Mouse (Mus musculus) forebrain, embryonic 11.5 days (tissue): ENCODE measurements around the gene Chmp5. TPM values are rescaled to one million over a fixed set of nuclear protein-coding genes. Genes with fewer than 3 reads are reported as not detected.

Experiments
- ATAC-seq: fragments of 200-750 bp; cut with Nextera tagmentation; replicated peaks from 2 replicates; pipeline ENCODE4 v1.8.0; 2017; ENCODE audit warnings: moderate TSS enrichment; ENCODE audit not compliant: low FRiP score
- DNase-seq: peaks from one replicate; pipeline ENCODE4 v3.0.0-alpha.2; 2017; ENCODE audit warnings: low spot score
- H3K27ac ChIP-seq: fragments of 300-500 bp; sonication (generic); 2 replicates; pipeline ENCODE4 v1.5.1; 2014; ENCODE audit warnings: low read depth, low read length
- H3K27me3 ChIP-seq: fragments of 300-500 bp; sonication (generic); 2 replicates; pipeline ENCODE4 v1.6.1; 2014; ENCODE audit warnings: mild to moderate bottlenecking, low read length, mixed read lengths; ENCODE audit not compliant: control insufficient read depth, insufficient read depth
- H3K36me3 ChIP-seq: fragments of 300-500 bp; sonication (generic); 2 replicates; pipeline ENCODE4 v1.6.1; 2014; ENCODE audit warnings: mild to moderate bottlenecking, low read length, moderate library complexity, mixed read lengths; ENCODE audit not compliant: control insufficient read depth, insufficient read depth
- H3K4me1 ChIP-seq: fragments of 300-500 bp; sonication (generic); replicated peaks from 2 replicates; pipeline ENCODE4 v1.6.1; 2014; ENCODE audit warnings: low read length, mixed read lengths; ENCODE audit not compliant: control insufficient read depth, insufficient read depth
- H3K4me2 ChIP-seq: fragments of 300-500 bp; sonication (generic); 2 replicates; pipeline ENCODE4 v1.6.1; 2014; ENCODE audit warnings: low read depth, mild to moderate bottlenecking, low read length, moderate library complexity, mixed read lengths; ENCODE audit not compliant: severe bottlenecking
- H3K4me3 ChIP-seq: fragments of 300-500 bp; sonication (generic); 2 replicates; pipeline ENCODE4 v1.5.1; 2014; ENCODE audit warnings: low read depth, low read length
- H3K9ac ChIP-seq: fragments of 300-500 bp; sonication (generic); 2 replicates; pipeline ENCODE4 v1.6.1; 2014; ENCODE audit warnings: low read length
- H3K9me3 ChIP-seq: fragments of 300-500 bp; sonication (generic); 2 replicates; pipeline ENCODE4 v1.6.1; 2016; ENCODE audit warnings: low read length, mixed read lengths; ENCODE audit not compliant: control insufficient read depth
- WGBS: fragments of 180-500 bp; shearing (Covaris S2); extraction: QIAGEN DNeasy Blood & Tissue Kit; methylation state at CpG from one replicate; pipeline ENCODE4 v1.1.7; 2014; 5-methylcytosine and 5-hydroxymethylcytosine counted together
- polyA plus RNA-seq: library from polyadenylated mRNA; unstranded; fragments of >200 nt; fragmentation: Nextera tagmentation; extraction: Ambion mirVana; gene quantifications from 2 replicates; pipeline ENCODE4 v1.2.1, GENCODE M21; 2014

The Chmp5 gene
- polyA plus RNA-seq, 1 experiment from 2014 or later: 134 TPM

- Histone ChIP-seq H3K27me3 (no peaks in the 10 kb centered on the region), H3K9ac (no peak overlapping the region), H3K4me3 (no peak overlapping the region), H3K36me3 (no peaks in the 10 kb centered on the region), H3K4me2 (no peak overlapping the region), H3K4me1 (no peaks in the 10 kb centered on the region), H3K27ac (no peak overlapping the region), H3K9me3 (no peaks in the 10 kb centered on the region)
- no peak for ATAC-seq
- WGBS: 73% methylated on average over 5 of the region's 5 CpGs
- no peak for DNase-seq
These were observed 32.3 kb upstream of the Chmp5 start for GRCm38 (mm10) chr4:40915947-40916346.

GRCm38 (mm10) chr4:40916592-40917155 is 31.5 kb upstream of the Chmp5 start:
- no peak for DNase-seq
- no peaks in the 10 kb centered on the region for H3K36me3 ChIP-seq
- H3K9me3 ChIP-seq: no peaks in the 10 kb centered on the region
- ATAC-seq: no peak
- no peaks in the 10 kb centered on the region for H3K27me3 ChIP-seq
- no peak overlapping the region for H3K4me2 ChIP-seq
- H3K9ac ChIP-seq: no peak overlapping the region
- no peak overlapping the region for H3K4me3 ChIP-seq
- WGBS: 87% methylated on average over 7 of the region's 7 CpGs
- no peaks in the 10 kb centered on the region for H3K4me1 ChIP-seq
- H3K27ac ChIP-seq: no peak overlapping the region

GRCm38 (mm10) chr4:40919785-40920184 is 28.4 kb upstream of the Chmp5 start, which contains the start of gene Spink4:
Gene Spink4 (plus strand): TSS chr4:40920052.
- Histone ChIP-seq H3K27ac (no peak within 1 kb of the TSS), H3K36me3 (no peaks in the 10 kb centered on the region), H3K4me3 (no peak within 1 kb of the TSS), H3K27me3 (no peaks in the 10 kb centered on the region), H3K4me1 (no peaks in the 10 kb centered on the region), H3K4me2 (no peak within 1 kb of the TSS), H3K9ac (no peak within 1 kb of the TSS), H3K9me3 (no peaks in the 10 kb centered on the region)
- DNase-seq (no peak), ATAC-seq (no peak)
- WGBS: 74% methylated on average over 3 of the region's 3 CpGs

- Histone ChIP-seq H3K4me2 (no peak overlapping the region), H3K36me3 (no peaks in the 10 kb centered on the region), H3K27me3 (no peaks in the 10 kb centered on the region), H3K9ac (no peak overlapping the region), H3K4me1 (no peaks in the 10 kb centered on the region), H3K4me3 (no peak overlapping the region), H3K27ac (no peak overlapping the region), H3K9me3 (no peaks in the 10 kb centered on the region)
- ATAC-seq (no peak), DNase-seq (no peak)
- 81% methylated on average over 2 of the region's 2 CpGs for WGBS
These were observed 27.6 kb upstream of the Chmp5 start for GRCm38 (mm10) chr4:40920576-40920975.

GRCm38 (mm10) chr4:40921288-40921687 is 26.9 kb upstream of the Chmp5 start:
- no peak for DNase-seq
- no peak overlapping the region for H3K9ac ChIP-seq
- H3K36me3 ChIP-seq: no peaks in the 10 kb centered on the region
- no peak for ATAC-seq
- no peaks in the 10 kb centered on the region for H3K9me3 ChIP-seq
- 80% methylated on average over 3 of the region's 3 CpGs for WGBS
- no peak overlapping the region for H3K4me3 ChIP-seq
- no peak overlapping the region for H3K27ac ChIP-seq
- H3K4me2 ChIP-seq: no peak overlapping the region
- no peaks in the 10 kb centered on the region for H3K27me3 ChIP-seq
- H3K4me1 ChIP-seq: no peaks in the 10 kb centered on the region

GRCm38 (mm10) chr4:40923087-40923651 is 25.0 kb upstream of the Chmp5 start:
- Histone ChIP-seq H3K4me2 (no peak overlapping the region), H3K4me3 (no peak overlapping the region), H3K4me1 (no peaks in the 10 kb centered on the region), H3K36me3 (no peaks in the 10 kb centered on the region), H3K9me3 (no peaks in the 10 kb centered on the region), H3K9ac (no peak overlapping the region), H3K27me3 (no peaks in the 10 kb centered on the region), H3K27ac (no peak overlapping the region)
- WGBS: 80% methylated on average over 6 of the region's 6 CpGs
- DNase-seq: no peak
- no peak for ATAC-seq

- Histone ChIP-seq H3K4me3 (no peak overlapping the region), H3K9ac (no peak overlapping the region), H3K9me3 (no peaks in the 10 kb centered on the region), H3K4me1 (no peaks in the 10 kb centered on the region), H3K27me3 (no peaks in the 10 kb centered on the region), H3K27ac (no peak overlapping the region), H3K4me2 (no peak overlapping the region), H3K36me3 (no peaks in the 10 kb centered on the region)
- no peak for ATAC-seq
- DNase-seq: no peak
- WGBS: 50% methylated on average over 3 of the region's 3 CpGs
These were observed 22.6 kb upstream of the Chmp5 start for GRCm38 (mm10) chr4:40925568-40925967.

- 88% methylated on average over 7 of the region's 7 CpGs for WGBS
- Histone ChIP-seq H3K4me1 (no peaks in the 10 kb centered on the region), H3K4me3 (no peak overlapping the region), H3K4me2 (no peak overlapping the region), H3K27me3 (no peaks in the 10 kb centered on the region), H3K9me3 (no peaks in the 10 kb centered on the region), H3K27ac (no peak overlapping the region), H3K9ac (no peak overlapping the region), H3K36me3 (no peaks in the 10 kb centered on the region; the same call in 1 of the 2 replicates)
- no peak for DNase-seq
- ATAC-seq: no peak
These were observed 19.2 kb upstream of the Chmp5 start for GRCm38 (mm10) chr4:40929046-40929445.

- Histone ChIP-seq H3K36me3 (peaks cover 3% of the 10 kb centered on the region; the same call in 1 of the 2 replicates), H3K4me2 (no peak overlapping the region), H3K4me1 (no peaks in the 10 kb centered on the region), H3K27me3 (no peaks in the 10 kb centered on the region), H3K9ac (no peak overlapping the region), H3K9me3 (no peaks in the 10 kb centered on the region), H3K4me3 (no peak overlapping the region), H3K27ac (no peak overlapping the region)
- WGBS: 89% methylated on average over 5 of the region's 5 CpGs
- DNase-seq: no peak
- ATAC-seq: no peak
These were observed 14.5 kb upstream of the Chmp5 start for GRCm38 (mm10) chr4:40933694-40934093.
